Mouse (Mus musculus) intestine, embryonic 16.5 days (tissue): Measurements from ENCODE around the gene Gm572. TPM values are rescaled to one million over a fixed set of nuclear protein-coding genes. Genes with fewer than 3 reads are reported as not detected.

ENCODE experiments used
- ATAC-seq: fragments of 200-750 bp; cut with Nextera tagmentation; 2 replicates; pipeline ENCODE4 v1.8.0; 2017; ENCODE audit warnings: moderate TSS enrichment, moderate library complexity
- H3K27ac ChIP-seq: fragments of 300-500 bp; sonication (generic); 2 replicates; pipeline ENCODE4 v1.5.1; 2014; ENCODE audit warnings: mild to moderate bottlenecking, low read length
- H3K27me3 ChIP-seq: fragments of 300-500 bp; sonication (generic); replicated peaks from 2 replicates; pipeline ENCODE4 v1.6.1; 2014; ENCODE audit warnings: low read length, control low read depth, mixed read lengths; ENCODE audit not compliant: control insufficient read depth, insufficient read depth
- H3K36me3 ChIP-seq: fragments of 300-500 bp; sonication (generic); 2 replicates; pipeline ENCODE4 v1.6.1; 2014; ENCODE audit warnings: low read length, control low read depth; ENCODE audit not compliant: control insufficient read depth, insufficient read depth
- H3K4me1 ChIP-seq: fragments of 300-500 bp; sonication (generic); 2 replicates; pipeline ENCODE4 v1.6.1; 2014; ENCODE audit warnings: low read length, control low read depth, mixed read lengths; ENCODE audit not compliant: control insufficient read depth, insufficient read depth
- H3K4me2 ChIP-seq: fragments of 300-500 bp; sonication (generic); 2 replicates; pipeline ENCODE4 v1.6.1; 2014; ENCODE audit warnings: low read depth, low read length, control low read depth
- H3K4me3 ChIP-seq: fragments of 300-500 bp; sonication (generic); 2 replicates; pipeline ENCODE4 v1.5.1; 2014; ENCODE audit warnings: mild to moderate bottlenecking, low read length
- H3K9ac ChIP-seq: fragments of 300-500 bp; sonication (generic); 2 replicates; pipeline ENCODE4 v1.6.1; 2014; ENCODE audit warnings: low read depth, low read length
- H3K9me3 ChIP-seq: fragments of 300-500 bp; sonication (generic); 2 replicates; pipeline ENCODE4 v1.6.1; 2016; ENCODE audit warnings: low read length, control low read depth; ENCODE audit not compliant: control insufficient read depth
- WGBS: fragments of 180-500 bp; shearing (Covaris S2); extraction: QIAGEN DNeasy Blood & Tissue Kit; methylation state at CpG from one replicate; pipeline ENCODE4 v1.1.7; 2014; 5-methylcytosine and 5-hydroxymethylcytosine counted together
- polyA plus RNA-seq: library from polyadenylated mRNA; unstranded; fragments of >200 nt; fragmentation: Nextera tagmentation; extraction: Ambion mirVana; gene quantifications from 2 replicates; pipeline ENCODE4 v1.2.1, GENCODE M21; 2015

Gene Gm572
- polyA plus RNA-seq, 1 experiment from 2014 or later: not detected

- Histone ChIP-seq H3K36me3 (peaks cover 30% of the 10 kb centered on the region), H3K9ac (no peak overlapping the region)
- 79% methylated on average over 1 of the region's 1 CpGs for WGBS
Measured at GRCm38 (mm10) chr4:148620718-148621117, 22.4 kb upstream of the Gm572 start.

GRCm38 (mm10) chr4:148622485-148622884, 20.6 kb upstream of the Gm572 start:
- ATAC-seq: no peak
- H3K4me2 ChIP-seq: no peak overlapping the region
- 79% methylated on average over 4 of the region's 4 CpGs for WGBS
- H3K9ac ChIP-seq: no peak overlapping the region
- no peak overlapping the region for H3K4me3 ChIP-seq
- H3K4me1 ChIP-seq: peaks cover 14% of the 10 kb centered on the region
- H3K36me3 ChIP-seq: peaks cover 30% of the 10 kb centered on the region
- H3K9me3 ChIP-seq: no peaks in the 10 kb centered on the region
- no peaks in the 10 kb centered on the region for H3K27me3 ChIP-seq
- H3K27ac ChIP-seq: no peak overlapping the region

More at GRCm38 (mm10) chr4:148620718-148621117, 22.4 kb upstream of the Gm572 start:
- Histone ChIP-seq H3K4me2 (no peak overlapping the region), H3K27ac (no peak overlapping the region), H3K27me3 (no peaks in the 10 kb centered on the region), H3K4me3 (no peak overlapping the region), H3K4me1 (peaks cover 14% of the 10 kb centered on the region), H3K9me3 (no peaks in the 10 kb centered on the region)
- no peak for ATAC-seq

- Histone ChIP-seq H3K36me3 (peaks cover 24% of the 10 kb centered on the region), H3K4me2 (no peak overlapping the region), H3K9me3 (no peaks in the 10 kb centered on the region), H3K4me3 (no peak overlapping the region), H3K27me3 (no peaks in the 10 kb centered on the region), H3K9ac (peak overlapping the region; percentile 25; the same call in 1 of the 2 replicates), H3K4me1 (peaks cover 14% of the 10 kb centered on the region), H3K27ac (no peak overlapping the region)
- 81% methylated on average over 4 of the region's 4 CpGs for WGBS
- no peak for ATAC-seq
Measured at GRCm38 (mm10) chr4:148623609-148624008, 19.5 kb upstream of the Gm572 start.

- peaks cover 14% of the 10 kb centered on the region for H3K4me1 ChIP-seq
- peak overlapping the region; percentile 31 for H3K4me3 ChIP-seq
- H3K27me3 ChIP-seq: no peaks in the 10 kb centered on the region
- peak overlapping the region; percentile 19; the same call in 1 of the 2 replicates for H3K9ac ChIP-seq
- H3K4me2 ChIP-seq: peak overlapping the region; percentile 79
- WGBS: 76% methylated on average over 10 of the region's 10 CpGs
- H3K9me3 ChIP-seq: no peaks in the 10 kb centered on the region
- H3K27ac ChIP-seq: no peak overlapping the region
- peaks cover 13% of the 10 kb centered on the region for H3K36me3 ChIP-seq
- no peak for ATAC-seq
Measured at GRCm38 (mm10) chr4:148625010-148625409, 18.1 kb upstream of the Gm572 start.

- peak; percentile 62 for ATAC-seq
- Histone ChIP-seq H3K4me1 (peaks cover 14% of the 10 kb centered on the region), H3K27ac (peak overlapping the region; percentile 97), H3K4me2 (peak overlapping the region; percentile 79), H3K9ac (peak overlapping the region; percentile 100), H3K9me3 (no peaks in the 10 kb centered on the region), H3K36me3 (peaks cover 9% of the 10 kb centered on the region; the same call in 1 of the 2 replicates), H3K4me3 (peak overlapping the region; percentile 100), H3K27me3 (no peaks in the 10 kb centered on the region)
- WGBS: under 1% methylated on average over 57 of the region's 57 CpGs
Measured at GRCm38 (mm10) chr4:148625756-148626622, 17.1 kb upstream of the Gm572 start.

GRCm38 (mm10) chr4:148626623-148627185, 16.4 kb upstream of the Gm572 start, which contains the start of gene Tardbp:
Tardbp (minus strand) TSS chr4:148627019.
- peak within 1 kb of the TSS; percentile 97 for H3K27ac ChIP-seq
- under 1% methylated on average over 51 of the region's 51 CpGs for WGBS
- H3K27me3 ChIP-seq: no peaks in the 10 kb centered on the region
- peak within 1 kb of the TSS; percentile 100 for H3K4me3 ChIP-seq
- H3K9ac ChIP-seq: peak within 1 kb of the TSS; percentile 100
- ATAC-seq: peak; percentile 95
- peak within 1 kb of the TSS; percentile 79 for H3K4me2 ChIP-seq
- peaks cover 14% of the 10 kb centered on the region for H3K4me1 ChIP-seq
- H3K9me3 ChIP-seq: no peaks in the 10 kb centered on the region
- peaks cover 9% of the 10 kb centered on the region; the same call in 1 of the 2 replicates for H3K36me3 ChIP-seq

- Histone ChIP-seq H3K27ac (no peak overlapping the region), H3K4me3 (peak overlapping the region; percentile 100), H3K36me3 (peaks cover 5% of the 10 kb centered on the region; the same call in 1 of the 2 replicates), H3K9me3 (no peaks in the 10 kb centered on the region), H3K4me2 (peak overlapping the region; percentile 79), H3K9ac (peak overlapping the region; percentile 100), H3K27me3 (no peaks in the 10 kb centered on the region), H3K4me1 (peaks cover 12% of the 10 kb centered on the region)
- peak; percentile 17 for ATAC-seq
- WGBS: 60% methylated on average over 3 of the region's 3 CpGs
Measured at GRCm38 (mm10) chr4:148627246-148627645, 15.9 kb upstream of the Gm572 start.

- H3K27ac ChIP-seq: no peak overlapping the region
- WGBS: 44% methylated on average over 3 of the region's 3 CpGs
- no peak overlapping the region for H3K4me3 ChIP-seq
- no peaks in the 10 kb centered on the region; the same call in 1 of the 2 replicates for H3K4me1 ChIP-seq
- no peaks in the 10 kb centered on the region for H3K27me3 ChIP-seq
- H3K4me2 ChIP-seq: no peak overlapping the region
- ATAC-seq: no peak
- no peaks in the 10 kb centered on the region for H3K36me3 ChIP-seq
- no peaks in the 10 kb centered on the region for H3K9me3 ChIP-seq
- no peak overlapping the region for H3K9ac ChIP-seq
Measured at GRCm38 (mm10) chr4:148632013-148632692, 11.0 kb upstream of the Gm572 start.
